Mouse (Mus musculus): ENCODE results near the gene Hdac7. TPM values are rescaled to one million over a fixed set of nuclear protein-coding genes. Genes with fewer than 3 reads are reported as not detected.

Gene Hdac7
- total and polyA plus RNA-seq, 3 experiments = 19.8 to 55.2 (median 21.7) TPM

- dilution Hi-C loops (cut with MboI; ENCODE audit: extremely low pct_ligation_motif_present, extremely low pct_unique_long_range_greater_than_20kb, low sequenced_read_pairs) (no loop called here), in situ Hi-C loops (cut with MboI; ENCODE audit: low pct_ligation_motif_present, low pct_unique_long_range_greater_than_20kb, low sequenced_read_pairs) (no loop called here)
- TF ChIP-seq CTCF (conservative IDR thresholded peaks at IDR 0.05 in 1 of 2, IDR thresholded peaks at IDR 0.05 in 1 of 2; ENCODE audit: low read depth in 2 of 2, low read length in 2 of 2) (peak in 1 of 2 experiments; percentile 43; a peak in 2 of 4 replicates), BHLHE40 (IDR thresholded peaks at IDR 0.05; ENCODE audit: low read depth, low read length) (0 out of 2 replicates have a peak, but pooled peaks have one; percentile 13), IRF4 (IDR thresholded peaks at IDR 0.05; ENCODE audit: low read depth, low read length) (no peak)
- H3K9me3 ChIP-seq (replicated peaks; ENCODE audit: low read length) = no peaks in the 10 kb centered on the region
- H3K9ac ChIP-seq (ENCODE audit: insufficient read depth, low read depth) = no peak overlapping the region
- no peak for DNase-seq (ENCODE audit: extremely low read depth)
- H3K4me3 ChIP-seq (replicated peaks in 1 of 3; ENCODE audit: low read depth in 2 of 3, low read length in 2 of 3, poor library complexity in 1 of 3) = no peak overlapping the region
- H3K27me3 ChIP-seq (replicated peaks) = no peaks in the 10 kb centered on the region
- no peak overlapping the region for H3K27ac ChIP-seq (ENCODE audit: insufficient read depth, low read depth)
- peaks cover 17 to 79% of the 10 kb centered on the region in 2 experiments for H3K36me3 ChIP-seq (replicated peaks in 1 of 2; ENCODE audit: control insufficient read depth in 1 of 2, insufficient read depth in 1 of 2, low read length in 1 of 2)
- no peak overlapping the region for H3K4me2 ChIP-seq (ENCODE audit: insufficient read depth, low read depth, poor library complexity, severe bottlenecking)
- peaks cover 36 to 89% of the 10 kb centered on the region in 2 experiments for H3K4me1 ChIP-seq (ENCODE audit: control insufficient read depth in 1 of 2, insufficient read depth in 2 of 2)
- H3K79me2 ChIP-seq (replicated peaks; ENCODE audit: control insufficient read depth, extremely low read depth, insufficient read depth, poor library complexity, severe bottlenecking) = peaks cover 19% of the 10 kb centered on the region
Observed at GRCm38 (mm10) chr15:97816199-97816994, 27.9 kb downstream of the Hdac7 start.

DNA sequence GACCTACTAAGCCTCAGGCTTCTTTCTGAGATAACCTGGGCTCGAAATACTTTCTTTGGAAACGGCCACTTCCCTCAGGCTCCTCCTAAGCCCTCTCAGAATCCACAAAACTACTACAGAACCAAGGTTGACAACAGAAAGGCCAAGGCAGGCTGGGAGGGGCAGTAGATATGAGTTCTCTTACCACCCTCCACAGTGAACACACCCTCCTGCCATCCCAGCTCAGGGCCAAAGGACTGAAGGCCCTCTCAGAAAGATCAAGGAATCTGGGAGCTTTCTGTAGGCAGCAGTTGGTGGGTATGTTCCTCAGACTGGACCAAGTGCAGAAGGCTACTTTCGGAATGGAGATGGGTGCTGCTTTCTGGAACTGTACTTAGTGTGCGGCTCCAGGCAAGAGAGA, 29.0 kb downstream of the Hdac7 start:
- H3K36me3 ChIP-seq (replicated peaks in 1 of 2; ENCODE audit: control insufficient read depth in 1 of 2, insufficient read depth in 1 of 2, low read length in 1 of 2) = peaks cover 28 to 85% of the 10 kb centered on the region in 2 experiments
- no peak overlapping the region for H3K4me3 ChIP-seq (replicated peaks in 1 of 3; ENCODE audit: low read depth in 2 of 3, low read length in 2 of 3, poor library complexity in 1 of 3)
- H3K27me3 ChIP-seq (replicated peaks) = no peaks in the 10 kb centered on the region
- peaks cover 31 to 79% of the 10 kb centered on the region in 2 experiments for H3K4me1 ChIP-seq (ENCODE audit: control insufficient read depth in 1 of 2, insufficient read depth in 2 of 2)
- H3K9me3 ChIP-seq (replicated peaks; ENCODE audit: low read length) = no peaks in the 10 kb centered on the region
- DNase-seq (ENCODE audit: extremely low read depth) = no peak
- H3K27ac ChIP-seq (ENCODE audit: insufficient read depth, low read depth) = no peak overlapping the region
- in situ Hi-C loops (cut with MboI; ENCODE audit: low pct_ligation_motif_present, low pct_unique_long_range_greater_than_20kb, low sequenced_read_pairs) = no loop called here
- H3K79me2 ChIP-seq (replicated peaks; ENCODE audit: control insufficient read depth, extremely low read depth, insufficient read depth, poor library complexity, severe bottlenecking) = peaks cover 15% of the 10 kb centered on the region
- no peak for TF ChIP-seq TCF12 (IDR thresholded peaks at IDR 0.05; ENCODE audit: low read depth, low read length)
- TF ChIP-seq TBP (conservative IDR thresholded peaks at IDR 0.05; ENCODE audit: low read depth, low read length) = no peak
- TF ChIP-seq ZNF384 (IDR thresholded peaks at IDR 0.05; ENCODE audit: low read depth, low read length) = no peak
- TF ChIP-seq MEF2A (IDR thresholded peaks at IDR 0.05; ENCODE audit: borderline replicate concordance, low read depth, low read length) = no peak
- TF ChIP-seq MYC (IDR thresholded peaks at IDR 0.05; ENCODE audit: low read depth, low read length) = no peak
- no peak for TF ChIP-seq USF1 (IDR thresholded peaks at IDR 0.05; ENCODE audit: low read depth, low read length)
- TF ChIP-seq EP300 (IDR thresholded peaks at IDR 0.05; ENCODE audit: low read length) = no peak
- TF ChIP-seq CHD1 (IDR thresholded peaks at IDR 0.05; ENCODE audit: low read depth, low read length) = no peak
- TF ChIP-seq ZC3H11A (IDR thresholded peaks at IDR 0.05; ENCODE audit: low read depth, low read length) = no peak
- dilution Hi-C loops (cut with MboI; ENCODE audit: extremely low pct_ligation_motif_present, extremely low pct_unique_long_range_greater_than_20kb, low sequenced_read_pairs) = no loop called here
- no peak overlapping the region for H3K9ac ChIP-seq (ENCODE audit: insufficient read depth, low read depth)
- H3K4me2 ChIP-seq (ENCODE audit: insufficient read depth, low read depth, poor library complexity, severe bottlenecking) = no peak overlapping the region

DNA sequence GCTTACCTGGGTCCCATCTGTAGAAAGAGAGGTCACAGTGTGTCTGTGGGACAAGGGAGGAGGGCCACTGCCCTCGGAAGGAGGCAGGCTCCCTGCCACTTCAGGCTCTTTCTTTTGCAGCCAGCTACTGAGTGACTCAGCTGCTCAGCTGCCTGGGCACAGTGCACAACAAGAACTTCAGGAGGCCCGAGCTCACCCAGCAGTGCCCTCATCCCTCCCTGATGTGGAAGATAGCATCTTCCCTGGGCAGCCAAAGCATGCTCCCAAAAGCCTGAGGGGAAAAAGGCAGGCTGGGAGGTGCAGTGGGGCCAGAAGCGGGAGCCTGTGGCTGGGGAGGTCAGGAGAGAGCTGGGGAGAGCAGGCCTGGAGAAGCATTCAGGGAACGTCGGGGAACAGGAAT, 29.6 kb downstream of the Hdac7 start:
- Histone ChIP-seq H3K4me1 (ENCODE audit: control insufficient read depth in 1 of 2, insufficient read depth in 2 of 2) (peaks cover 26 to 74% of the 10 kb centered on the region in 2 experiments), H3K9me3 (replicated peaks; ENCODE audit: low read length) (no peaks in the 10 kb centered on the region), H3K27ac (ENCODE audit: insufficient read depth, low read depth) (no peak overlapping the region), H3K79me2 (replicated peaks; ENCODE audit: control insufficient read depth, extremely low read depth, insufficient read depth, poor library complexity, severe bottlenecking) (peaks cover 10% of the 10 kb centered on the region; the same call in 1 of the 2 replicates), H3K36me3 (replicated peaks in 1 of 2; ENCODE audit: control insufficient read depth in 1 of 2, insufficient read depth in 1 of 2, low read length in 1 of 2) (peaks cover 28 to 85% of the 10 kb centered on the region in 2 experiments), H3K4me2 (ENCODE audit: insufficient read depth, low read depth, poor library complexity, severe bottlenecking) (no peak overlapping the region), H3K27me3 (replicated peaks) (no peaks in the 10 kb centered on the region), H3K9ac (ENCODE audit: insufficient read depth, low read depth) (no peak overlapping the region), H3K4me3 (replicated peaks in 1 of 3; ENCODE audit: low read depth in 2 of 3, low read length in 2 of 3, poor library complexity in 1 of 3) (no peak overlapping the region)
- dilution Hi-C loops (cut with MboI; ENCODE audit: extremely low pct_ligation_motif_present, extremely low pct_unique_long_range_greater_than_20kb, low sequenced_read_pairs) (no loop called here), in situ Hi-C loops (cut with MboI; ENCODE audit: low pct_ligation_motif_present, low pct_unique_long_range_greater_than_20kb, low sequenced_read_pairs) (no loop called here)
- TF ChIP-seq RCOR1 (conservative IDR thresholded peaks at IDR 0.05; ENCODE audit: low read depth, low read length) = no peak
- DNase-seq (ENCODE audit: extremely low read depth) = no peak

Measured in CH12.LX (cell line).